ENCODE assay signal across 20 mouse cellular contexts in genomic region chr8:106829526-106830045, GRCm38 (mm10). TPM values are rescaled to one million over a fixed set of nuclear protein-coding genes. Genes with fewer than 3 reads are reported as not detected.
A peak's percentile ranks its signal among the peaks of the same experiment; 100 is the strongest.
DNase-seq lines count a peak whose midpoint lies in the region; ATAC-seq lines count a peak whose summit lies in the region.
"Had no signal": no experiment of that assay in that cellular context is flagged by ENCODE, and none has a peak within 500 bp of the region (broad histone marks: within the 10 kb centered on the region; RNA-seq: fewer than 3 reads in every experiment).

No protein-coding gene starts in this region.

- H3K9ac ChIP-seq in kidney, embryonic 16.5 days (replicated peaks; ENCODE audit: low read length) = no peak overlapping the region
- H3K9ac ChIP-seq: forebrain, embryonic 13.5 days; liver, embryonic 13.5 days; neural tube, embryonic 12.5 days had no signal

- no peak overlapping the region for H3K27ac ChIP-seq in kidney, embryonic 16.5 days (ENCODE audit: low read length)
- H3K27ac ChIP-seq: forebrain, embryonic 13.5 days; hindbrain, postnatal 0 days; kidney, postnatal 0 days; liver, embryonic 13.5 days; neural tube, embryonic 12.5 days had no signal

- H3K9me3 ChIP-seq in kidney, embryonic 16.5 days (ENCODE audit: low read length) = no peaks in the 10 kb centered on the region
- H3K9me3 ChIP-seq: forebrain, embryonic 13.5 days; liver, embryonic 13.5 days; megakaryocyte, embryonic 14.5 days; neural tube, embryonic 12.5 days had no signal

- DNase-seq in kidney, adult 11 months = peak; percentile 24
- DNase-seq in cerebellum, adult 18-20 months = peak; percentile 77 to 85
- DNase-seq in heart, adult 9 months (ENCODE audit: low spot score in 2 of 2) = peak; percentile 38 to 54
- no peak for DNase-seq in ovary, postnatal 14 days (ENCODE audit: low spot score)
- DNase-seq in left cerebral cortex, postnatal 14 days (ENCODE audit: low spot score in 2 of 2) = no peak
- DNase-seq: adrenal gland, adult 2 months; embryo, embryonic 11 days; layer of hippocampus, adult 9-11 months; liver, embryonic 13.5 days; right cerebral cortex, postnatal 4 days; thymus, adult 18-20 months had no signal

- no peaks in the 10 kb centered on the region for H3K27me3 ChIP-seq in kidney, embryonic 16.5 days (ENCODE audit: insufficient read depth, low read length)
- H3K27me3 ChIP-seq: forebrain, embryonic 13.5 days; liver, embryonic 13.5 days; neural tube, embryonic 12.5 days had no signal

- H3K4me3 ChIP-seq in kidney, embryonic 16.5 days (ENCODE audit: low read length) = no peak overlapping the region
- H3K4me3 ChIP-seq: forebrain, embryonic 13.5 days; liver, embryonic 13.5 days; megakaryocyte, embryonic 14.5 days; neural tube, embryonic 12.5 days had no signal

- 83% methylated on average over 5 of the region's 5 CpGs for WGBS in kidney, embryonic 16.5 days

- no peak overlapping the region for H3K4me2 ChIP-seq in kidney, embryonic 16.5 days (replicated peaks; ENCODE audit: low read depth, low read length)
- H3K4me2 ChIP-seq: forebrain, embryonic 13.5 days; liver, embryonic 13.5 days; neural tube, embryonic 12.5 days had no signal

- no peak for ATAC-seq in kidney, embryonic 16.5 days (ENCODE audit: low FRiP score, low TSS enrichment)
- ATAC-seq in cerebellum, adult (ENCODE audit: insufficient number of reproducible peaks, low FRiP score, low TSS enrichment) = peak; percentile 82
- ATAC-seq: CD4-positive, CD25-positive, alpha-beta regulatory T cell, adult 4 months; forebrain, embryonic 13.5 days; hindbrain, postnatal 0 days; lung, postnatal 0 days had no signal

- intact Hi-C loops in left cerebral cortex, postnatal 14 days (cut with DNase I) = no loop called here

- H3K4me1 ChIP-seq in kidney, embryonic 16.5 days (ENCODE audit: insufficient read depth, low read length) = no peaks in the 10 kb centered on the region
- H3K4me1 ChIP-seq: forebrain, embryonic 13.5 days; liver, embryonic 13.5 days; megakaryocyte, embryonic 14.5 days; neural tube, embryonic 12.5 days had no signal

- H3K36me3 ChIP-seq in kidney, embryonic 16.5 days (ENCODE audit: insufficient read depth, low read length) = no peaks in the 10 kb centered on the region
- H3K36me3 ChIP-seq: liver, embryonic 13.5 days; neural tube, embryonic 12.5 days had no signal

RNA-seq across cellular contexts. Expression of gene Has3, which starts 40.5 kb away (rescaled TPM):
- polyA plus RNA-seq in kidney, embryonic 16.5 days (2015; fragmentation: Nextera tagmentation; extraction: Ambion mirVana) = 1.5 and 1.6 TPM in 2 replicates
- total RNA-seq in left cerebral cortex, postnatal 14 days (2021) = 1 to 10 TPM; 3.0 to 4.1 TPM

Comparison
In these comparisons a context has a peak if more than half of its experiments do, and no peak if none do; other contexts are left out.
1. DNase-seq: peak in kidney, adult 11 months (single experiment), cerebellum, adult 18-20 months (2 of 2) and heart, adult 9 months (2 of 2); none in ovary, postnatal 14 days (single experiment) and left cerebral cortex, postnatal 14 days (0 of 2).